Mouse (Mus musculus) ZHBTc4 (cell line): ENCODE measurements at regions not wholly inside any gene's neighbourhood (a gene's known extent, or its start where the extent isn't known, plus 50 kb on each side); places are given as distances from the start of the nearest gene placed in this dataset.

Source experiments
- DNase-seq: peaks from one replicate; pipeline ENCODE4 v3.0.0-alpha.2; 2011; ENCODE audit warnings: low read depth, low spot score

GRCm38 (mm10) chr14:60525284-60525962 is 108.4 kb upstream of the Spata13 start:
- peak; percentile 65 for DNase-seq

- no peak for DNase-seq
Measured at GRCm38 (mm10) chr14:60525979-60526378, 107.8 kb upstream of the Spata13 start.

- DNase-seq, result no peak
Measured at GRCm38 (mm10) chr14:60526832-60527231, 107.0 kb upstream of the Spata13 start.

GRCm38 (mm10) chr14:60527951-60528350 is 105.8 kb upstream of the Spata13 start:
- DNase-seq, result no peak

GRCm38 (mm10) chr14:60528520-60528919 is 105.3 kb upstream of the Spata13 start:
- DNase-seq, result no peak

GRCm38 (mm10) chr14:60529022-60529421 is 104.8 kb upstream of the Spata13 start:
- DNase-seq, result no peak

GRCm38 (mm10) chr14:60529646-60530347 is 104.0 kb upstream of the Spata13 start:
- DNase-seq, result no peak

GRCm38 (mm10) chr14:60530348-60530711 is 103.5 kb upstream of the Spata13 start:
- DNase-seq, result no peak

GRCm38 (mm10) chr14:60530973-60531372 is 102.8 kb upstream of the Spata13 start:
- DNase-seq, result no peak

- DNase-seq, result no peak
Measured at GRCm38 (mm10) chr14:60531766-60532165, 102.0 kb upstream of the Spata13 start.

- DNase-seq, result no peak
Measured at GRCm38 (mm10) chr14:60533452-60534224, 100.2 kb upstream of the Spata13 start.

GRCm38 (mm10) chr14:60539040-60539439 is 94.8 kb upstream of the Spata13 start:
- no peak for DNase-seq

- no peak for DNase-seq
Measured at GRCm38 (mm10) chr14:60540111-60540510, 93.7 kb upstream of the Spata13 start.

- no peak for DNase-seq
Measured at GRCm38 (mm10) chr14:60541596-60541995, 92.2 kb upstream of the Spata13 start.

- no peak for DNase-seq
Measured at GRCm38 (mm10) chr14:60544767-60545166, 89.0 kb upstream of the Spata13 start.

- peak; percentile 46 for DNase-seq
Measured at GRCm38 (mm10) chr14:60554222-60554740, 79.5 kb upstream of the Spata13 start.

GRCm38 (mm10) chr14:60556541-60556940 is 77.3 kb upstream of the Spata13 start:
- DNase-seq, result no peak

GRCm38 (mm10) chr14:60557020-60557419 is 76.8 kb upstream of the Spata13 start:
- no peak for DNase-seq

GRCm38 (mm10) chr14:60559376-60559775 is 74.4 kb upstream of the Spata13 start:
- DNase-seq, result no peak

- DNase-seq, result peak; percentile 53
Measured at GRCm38 (mm10) chr14:60559826-60560529, 73.8 kb upstream of the Spata13 start.

GRCm38 (mm10) chr14:60576281-60576680 is 57.5 kb upstream of the Spata13 start:
- DNase-seq, result no peak

- peak; percentile 74 for DNase-seq
Measured at GRCm38 (mm10) chr14:60580131-60580530, 53.7 kb upstream of the Spata13 start.
